Mouse (Mus musculus): ENCODE measurements at regions not wholly inside any gene's neighbourhood (a gene's known extent, or its start where the extent isn't known, plus 50 kb on each side); places are given as distances from the start of the nearest gene placed in this dataset.
"Not testable (repeated sequence)": the region's sequence is repeated elsewhere in the genome, so short reads cannot be mapped to it uniquely, and the experiment has no call there.

- TF ChIP-seq CTCF (conservative IDR thresholded peaks at IDR 0.05): no peak
- H3K27ac ChIP-seq: no peak overlapping the region
Observed at GRCm38 (mm10) chr14:53777375-53777774, 476.5 kb downstream of the Dad1 start.

GRCm38 (mm10) chr14:53776717-53777116 lies 477.2 kb downstream of the Dad1 start:
- not testable (repeated sequence) for H3K4me3 ChIP-seq, H3K27ac ChIP-seq
- TF ChIP-seq CTCF (conservative IDR thresholded peaks at IDR 0.05): peak; percentile 85
- DNase-seq (ENCODE audit: low spot score in 2 of 2): peak; percentile 17 to 61

More at GRCm38 (mm10) chr14:53777375-53777774, 476.5 kb downstream of the Dad1 start:
- H3K4me3 ChIP-seq: no peak overlapping the region
- no peak for DNase-seq (ENCODE audit: low spot score in 2 of 2)

- DNase-seq (ENCODE audit: low spot score in 2 of 2); H3K4me3 ChIP-seq: not testable (repeated sequence)
Observed at GRCm38 (mm10) chr14:53766501-53766900, 487.4 kb downstream of the Dad1 start.

GRCm38 (mm10) chr14:53765918-53766317 lies 488.0 kb downstream of the Dad1 start:
- not testable (repeated sequence) for H3K27ac ChIP-seq; DNase-seq (ENCODE audit: low spot score in 2 of 2); H3K4me3 ChIP-seq

More at GRCm38 (mm10) chr14:53766501-53766900, 487.4 kb downstream of the Dad1 start:
- H3K27ac ChIP-seq: not testable (repeated sequence)

GRCm38 (mm10) chr14:53760578-53760977 lies 493.3 kb downstream of the Dad1 start:
- DNase-seq (ENCODE audit: low spot score in 2 of 2); H3K27ac ChIP-seq; H3K4me3 ChIP-seq: not testable (repeated sequence)
- TF ChIP-seq CTCF (conservative IDR thresholded peaks at IDR 0.05): peak; percentile 40; the same call in 1 of the 2 replicates

GRCm38 (mm10) chr14:53757782-53758181 lies 496.1 kb downstream of the Dad1 start:
- H3K27ac ChIP-seq; H3K4me3 ChIP-seq; DNase-seq (ENCODE audit: low spot score in 2 of 2): not testable (repeated sequence)

GRCm38 (mm10) chr14:53757095-53757494 lies 496.8 kb downstream of the Dad1 start:
- H3K4me3 ChIP-seq; DNase-seq (ENCODE audit: low spot score in 2 of 2); H3K27ac ChIP-seq: not testable (repeated sequence)

GRCm38 (mm10) chr14:53750703-53751441 lies 503.0 kb downstream of the Dad1 start:
- no peak for DNase-seq (ENCODE audit: low spot score in 2 of 2)
- Histone ChIP-seq H3K27ac (no peak overlapping the region), H3K4me3 (no peak overlapping the region)
- no peak for TF ChIP-seq CTCF (conservative IDR thresholded peaks at IDR 0.05)

GRCm38 (mm10) chr14:53743552-53743951 lies 510.4 kb downstream of the Dad1 start:
- not testable (repeated sequence) for H3K27ac ChIP-seq; H3K4me3 ChIP-seq; DNase-seq (ENCODE audit: low spot score in 2 of 2)

GRCm38 (mm10) chr14:53742864-53743263 lies 511.0 kb downstream of the Dad1 start:
- not testable (repeated sequence) for DNase-seq (ENCODE audit: low spot score in 2 of 2); H3K4me3 ChIP-seq; H3K27ac ChIP-seq

GRCm38 (mm10) chr14:53741246-53741645 lies 512.7 kb downstream of the Dad1 start:
- H3K4me3 ChIP-seq, H3K27ac ChIP-seq: not testable (repeated sequence)
- peak; percentile 1 to 26 for DNase-seq (ENCODE audit: low spot score in 2 of 2)
- TF ChIP-seq CTCF (conservative IDR thresholded peaks at IDR 0.05): peak; percentile 74

- peak; percentile 61 for TF ChIP-seq CTCF (conservative IDR thresholded peaks at IDR 0.05)
- H3K27ac ChIP-seq; H3K4me3 ChIP-seq; DNase-seq (ENCODE audit: low spot score in 2 of 2): not testable (repeated sequence)
Observed at GRCm38 (mm10) chr14:53737962-53738361, 515.9 kb downstream of the Dad1 start.

GRCm38 (mm10) chr14:53736274-53736673 lies 517.6 kb downstream of the Dad1 start:
- DNase-seq (ENCODE audit: low spot score in 2 of 2); H3K27ac ChIP-seq; H3K4me3 ChIP-seq: not testable (repeated sequence)

- DNase-seq (ENCODE audit: low spot score in 2 of 2); H3K27ac ChIP-seq; H3K4me3 ChIP-seq: not testable (repeated sequence)
Observed at GRCm38 (mm10) chr14:53731600-53731999, 522.3 kb downstream of the Dad1 start.

- H3K27ac ChIP-seq; H3K4me3 ChIP-seq; DNase-seq (ENCODE audit: low spot score in 2 of 2): not testable (repeated sequence)
Observed at GRCm38 (mm10) chr14:53729877-53730276, 524.0 kb downstream of the Dad1 start.

- H3K4me3 ChIP-seq; H3K27ac ChIP-seq; DNase-seq (ENCODE audit: low spot score in 2 of 2): not testable (repeated sequence)
Observed at GRCm38 (mm10) chr14:53729149-53729548, 524.8 kb downstream of the Dad1 start.

GRCm38 (mm10) chr14:53726914-53727313 lies 527.0 kb downstream of the Dad1 start:
- not testable (repeated sequence) for H3K27ac ChIP-seq; H3K4me3 ChIP-seq; DNase-seq (ENCODE audit: low spot score in 2 of 2)

- DNase-seq (ENCODE audit: low spot score in 2 of 2); H3K27ac ChIP-seq; H3K4me3 ChIP-seq: not testable (repeated sequence)
Observed at GRCm38 (mm10) chr14:53723611-53724010, 530.3 kb downstream of the Dad1 start.

- H3K27ac ChIP-seq: not testable (repeated sequence)
Observed at GRCm38 (mm10) chr14:53721901-53722300, 532.0 kb downstream of the Dad1 start.

More at GRCm38 (mm10) chr14:53721901-53722300, 532.0 kb downstream of the Dad1 start:
- not testable (repeated sequence) for H3K4me3 ChIP-seq; DNase-seq (ENCODE audit: low spot score in 2 of 2)
